Mouse (Mus musculus) urinary bladder, adult 2 months (tissue): ENCODE measurements around the gene Prkca. TPM values are rescaled to one million over a fixed set of nuclear protein-coding genes. Genes with fewer than 3 reads are reported as not detected.

Experiments
- DNase-seq: peaks from one replicate; pipeline ENCODE4 v3.0.0; 2022; ENCODE audit warnings: low spot score
- polyA plus RNA-seq: library from polyadenylated mRNA; depleted of rRNA; stranded (reverse); fragments of >200 nt; gene quantifications from 2 replicates; pipeline ENCODE4 v1.2.3, GENCODE M21; 2012

Prkca gene
- polyA plus RNA-seq, 1 experiment, result 16.4 TPM

DNA sequence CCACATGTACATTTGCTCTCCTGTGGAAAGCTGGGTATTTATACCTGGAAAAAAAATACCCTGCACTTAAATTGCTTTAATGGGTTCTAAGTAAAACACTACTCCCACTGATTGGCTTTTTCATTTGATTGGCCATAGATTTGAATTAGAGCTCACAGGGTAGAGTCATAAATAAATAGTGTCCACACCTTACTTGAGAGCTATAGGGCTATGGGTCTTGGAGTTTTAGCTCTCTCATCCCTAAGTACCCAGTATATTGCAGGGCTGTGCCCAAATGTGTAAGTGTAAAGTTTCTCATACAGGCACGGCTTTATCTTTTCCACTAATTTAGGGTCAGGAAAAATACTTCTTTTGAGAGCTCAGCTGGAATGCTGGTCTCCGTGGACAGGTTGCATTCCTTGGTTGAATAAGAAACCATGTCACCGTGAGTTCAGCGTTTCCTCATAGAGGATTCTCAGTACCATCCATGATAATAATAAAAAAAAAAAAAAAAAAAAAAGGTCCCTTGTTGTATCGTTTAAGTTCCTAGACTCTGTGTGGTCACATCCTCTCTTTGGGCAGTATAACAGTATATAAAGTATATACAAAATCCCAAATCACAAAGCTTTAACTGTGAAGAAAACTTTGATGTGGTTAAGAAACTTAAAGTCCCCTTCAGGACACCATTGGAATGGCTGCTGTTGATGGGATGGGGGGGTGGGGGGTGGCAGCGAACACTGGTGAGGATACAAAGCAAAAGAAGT lies 82.8 kb downstream of the Prkca start:
- no peak for DNase-seq

DNA sequence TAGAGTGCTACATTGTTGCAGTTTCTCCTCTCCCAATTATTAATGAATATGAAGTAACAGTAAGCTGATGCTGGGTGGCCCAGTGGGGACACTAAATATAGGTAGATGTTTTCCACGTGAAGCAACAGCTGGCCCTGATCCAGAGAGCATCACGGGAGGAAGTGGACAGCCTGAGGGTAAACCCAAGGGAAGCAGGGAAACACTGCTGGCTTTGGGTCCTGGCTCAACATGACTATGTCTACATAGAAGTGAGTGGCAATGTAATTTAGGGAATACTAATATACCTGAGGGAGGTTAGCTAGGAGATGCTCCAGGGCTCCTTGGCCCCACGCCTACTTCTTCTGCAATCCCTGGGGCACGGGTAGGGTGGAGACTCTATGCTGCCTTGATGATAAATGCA lies 84.3 kb downstream of the Prkca start:
- no peak for DNase-seq

DNA sequence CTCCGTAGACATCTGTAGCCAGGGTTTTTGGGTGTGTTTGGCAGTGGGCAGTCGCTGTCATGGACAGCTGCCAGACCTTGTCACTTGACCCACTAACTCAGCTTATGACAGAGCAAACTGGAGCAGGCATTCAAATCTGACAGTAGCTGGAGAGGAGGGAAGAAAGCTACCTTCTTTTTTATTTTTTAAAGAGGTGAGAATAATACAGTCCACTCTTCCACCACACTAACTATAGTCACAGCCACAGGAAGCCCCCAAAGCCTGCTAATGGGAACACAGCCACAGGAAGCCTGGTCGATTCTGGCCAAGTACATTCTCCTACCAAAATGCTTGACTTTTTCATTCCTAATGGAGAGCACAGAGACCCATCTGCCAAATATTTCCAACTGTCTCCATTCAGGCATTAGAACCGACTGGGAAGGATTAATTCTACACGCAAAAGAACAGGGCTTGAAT lies 84.9 kb downstream of the Prkca start:
- no peak for DNase-seq

DNA sequence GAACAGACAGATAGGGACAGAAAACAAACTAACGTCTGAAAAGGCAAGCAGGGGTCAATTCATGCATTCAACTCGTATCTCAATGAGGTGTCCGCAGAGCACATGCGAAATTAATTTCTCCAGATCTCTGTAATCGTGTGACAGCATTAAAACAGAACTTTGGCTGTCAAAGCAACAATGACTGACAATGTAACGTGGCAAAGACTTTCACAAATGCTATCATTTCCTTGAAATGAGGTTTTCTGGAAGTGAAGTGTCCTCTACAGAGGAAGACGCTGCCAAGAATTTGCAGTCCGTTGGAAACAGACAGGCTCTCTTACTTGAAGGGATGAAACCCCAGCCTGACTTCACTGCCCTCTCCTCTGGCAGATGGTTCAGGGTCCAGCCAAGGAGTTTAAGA lies 85.8 kb downstream of the Prkca start:
- no peak for DNase-seq

DNA sequence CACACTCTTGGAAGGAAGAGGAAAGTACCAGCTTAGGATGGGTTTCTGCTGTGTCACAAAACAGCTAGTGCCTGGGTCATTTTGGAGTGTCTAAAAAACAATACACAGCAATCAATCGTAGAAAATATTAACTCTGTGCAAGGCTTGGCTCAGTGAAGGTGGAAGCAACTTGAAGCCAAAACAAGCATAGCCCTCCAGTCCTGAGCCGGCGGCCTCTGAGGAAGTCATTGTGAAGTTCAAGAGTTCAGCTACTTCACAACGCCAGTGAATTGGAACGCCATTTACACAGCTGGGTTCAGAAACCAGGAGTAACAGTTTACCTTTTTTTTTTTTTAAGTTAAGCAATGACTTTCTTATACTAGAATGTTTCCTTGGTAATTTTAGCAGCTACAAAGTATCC lies 89.0 kb downstream of the Prkca start:
- DNase-seq, result no peak

DNA sequence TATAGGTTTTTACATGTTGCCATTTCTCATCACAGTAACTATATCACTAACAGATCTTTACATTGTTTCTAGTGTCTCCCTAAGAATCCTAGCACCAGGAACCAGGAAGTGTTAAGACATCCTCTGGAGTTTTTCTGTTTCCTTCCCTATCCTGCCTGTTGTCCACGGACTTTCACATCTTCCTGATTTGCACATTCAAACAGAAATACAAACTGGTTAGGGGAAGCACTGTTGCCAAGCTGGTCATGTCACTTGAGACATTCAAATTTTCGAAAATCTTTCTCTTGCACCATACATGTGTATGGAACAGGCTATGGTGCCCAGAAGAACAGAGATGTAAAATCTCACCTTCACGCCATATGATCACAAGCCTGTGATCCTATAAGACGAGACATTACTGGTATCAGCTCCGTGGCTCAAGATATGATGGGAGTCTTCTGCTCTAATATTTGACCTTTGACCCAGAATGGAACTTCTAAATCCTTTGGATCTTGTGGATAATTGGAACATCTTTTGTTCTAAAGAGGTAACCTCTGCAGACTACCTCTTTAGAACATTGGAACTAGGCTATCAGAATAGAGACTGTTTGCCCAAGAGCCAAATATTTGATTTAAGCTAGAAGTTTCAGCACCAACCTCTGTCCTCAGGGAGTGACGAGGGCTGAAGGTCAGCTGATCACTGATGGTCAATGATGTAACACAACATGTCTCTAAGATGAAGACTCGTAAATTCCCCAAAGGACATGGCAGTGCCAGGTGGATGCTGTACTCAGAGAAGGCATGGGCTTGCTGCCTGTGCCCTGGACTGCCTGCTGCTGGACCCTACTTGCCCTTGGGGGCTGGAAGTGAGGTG lies 91.6 kb downstream of the Prkca start:
- DNase-seq, result no peak

DNA sequence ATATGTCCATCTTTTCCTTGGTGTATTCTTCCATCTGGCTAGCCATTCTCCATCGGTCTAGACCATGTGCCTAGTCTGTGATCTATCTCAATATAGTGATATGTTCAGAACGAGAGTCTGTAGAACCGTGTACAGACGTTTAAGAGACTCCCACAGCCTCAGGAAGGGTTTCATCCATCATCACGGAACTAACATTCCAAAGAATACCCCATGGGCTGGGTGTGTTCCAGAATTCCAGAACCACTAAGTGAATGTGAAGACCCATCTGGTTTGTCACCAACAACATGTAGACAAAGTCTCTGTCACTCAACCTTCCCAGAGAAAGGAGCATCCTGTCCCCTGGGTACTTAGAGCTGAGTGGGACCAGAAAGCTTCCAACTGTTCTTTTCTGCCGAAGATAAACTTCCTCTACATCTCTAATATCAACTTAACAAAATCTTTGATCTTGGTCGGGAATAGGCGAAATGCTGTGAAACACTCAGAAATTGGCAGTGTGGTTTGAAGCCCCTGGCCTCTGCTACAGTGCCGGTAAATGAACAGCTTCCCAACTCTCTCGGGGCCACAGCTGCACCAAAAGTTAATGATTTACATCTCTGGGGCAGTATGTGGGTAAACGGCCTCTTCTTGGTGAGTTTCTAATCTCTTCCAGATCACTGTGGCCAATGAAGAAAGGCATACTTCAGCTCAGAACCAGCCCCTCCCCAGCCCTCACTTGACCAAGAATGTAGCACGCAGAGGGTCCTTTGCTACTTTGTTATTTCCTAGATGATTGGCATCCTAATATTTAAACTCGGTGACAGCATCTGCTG lies 92.7 kb downstream of the Prkca start:
- DNase-seq, result no peak

DNA sequence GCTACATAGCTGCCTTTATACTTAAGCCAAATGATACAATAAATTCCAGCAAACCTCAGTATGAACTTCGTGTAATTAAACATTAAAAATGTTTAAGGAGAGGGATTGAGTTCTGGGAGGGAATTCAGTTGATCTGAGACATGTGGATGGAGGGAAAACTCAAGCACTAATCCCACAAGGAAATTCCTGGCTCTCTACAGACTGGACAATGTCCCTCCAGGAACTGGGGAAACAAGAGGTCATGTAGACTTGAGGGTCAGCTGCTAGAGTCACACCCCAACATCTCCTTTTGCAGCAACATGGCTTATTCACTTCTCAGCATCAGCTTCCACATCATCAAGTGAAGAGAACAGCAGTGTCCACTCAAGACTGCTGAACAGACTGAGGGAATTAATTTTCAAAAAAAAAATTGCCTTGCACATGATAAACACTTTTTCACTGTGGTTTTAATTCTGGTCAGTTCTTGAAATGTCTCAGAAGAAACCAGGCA lies 93.5 kb downstream of the Prkca start:
- no peak for DNase-seq

DNA sequence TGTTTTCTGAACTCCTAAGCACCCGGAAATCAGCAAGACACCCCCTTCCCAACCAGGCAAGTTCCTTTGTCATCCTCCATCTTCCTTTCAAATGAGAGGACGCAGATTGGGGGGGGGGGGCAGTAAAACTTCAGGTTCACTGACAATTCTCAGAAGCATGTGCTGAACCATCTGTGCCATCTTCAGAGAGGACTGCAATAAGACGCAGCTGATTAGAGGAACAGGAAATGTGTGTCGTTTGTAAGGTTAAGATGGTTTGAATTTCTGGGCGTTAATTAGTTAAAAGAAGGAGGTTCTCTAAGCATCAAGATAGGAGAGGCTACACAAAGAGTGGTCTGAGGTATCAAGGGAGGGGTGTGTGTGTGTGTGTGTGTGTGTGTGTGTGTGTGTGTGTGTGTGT lies 94.2 kb downstream of the Prkca start:
- no peak for DNase-seq

DNA sequence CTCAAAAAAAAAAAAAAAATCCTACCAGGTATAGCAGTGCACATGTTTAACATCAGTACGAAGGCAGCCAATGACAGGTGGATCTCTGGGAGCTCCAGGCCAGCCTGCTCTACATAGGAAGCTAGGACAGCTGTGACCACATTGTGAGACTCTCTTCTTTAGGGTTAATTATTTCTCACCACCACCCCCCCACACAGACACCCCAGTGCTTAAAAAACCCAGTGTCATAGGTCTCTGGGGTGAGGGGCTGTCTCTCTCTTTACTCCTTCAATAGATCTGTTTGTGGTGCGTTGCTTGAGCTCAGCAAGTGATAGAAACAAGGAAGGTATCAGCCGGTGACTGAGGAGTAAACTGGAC lies 94.7 kb downstream of the Prkca start:
- DNase-seq, result no peak

DNA sequence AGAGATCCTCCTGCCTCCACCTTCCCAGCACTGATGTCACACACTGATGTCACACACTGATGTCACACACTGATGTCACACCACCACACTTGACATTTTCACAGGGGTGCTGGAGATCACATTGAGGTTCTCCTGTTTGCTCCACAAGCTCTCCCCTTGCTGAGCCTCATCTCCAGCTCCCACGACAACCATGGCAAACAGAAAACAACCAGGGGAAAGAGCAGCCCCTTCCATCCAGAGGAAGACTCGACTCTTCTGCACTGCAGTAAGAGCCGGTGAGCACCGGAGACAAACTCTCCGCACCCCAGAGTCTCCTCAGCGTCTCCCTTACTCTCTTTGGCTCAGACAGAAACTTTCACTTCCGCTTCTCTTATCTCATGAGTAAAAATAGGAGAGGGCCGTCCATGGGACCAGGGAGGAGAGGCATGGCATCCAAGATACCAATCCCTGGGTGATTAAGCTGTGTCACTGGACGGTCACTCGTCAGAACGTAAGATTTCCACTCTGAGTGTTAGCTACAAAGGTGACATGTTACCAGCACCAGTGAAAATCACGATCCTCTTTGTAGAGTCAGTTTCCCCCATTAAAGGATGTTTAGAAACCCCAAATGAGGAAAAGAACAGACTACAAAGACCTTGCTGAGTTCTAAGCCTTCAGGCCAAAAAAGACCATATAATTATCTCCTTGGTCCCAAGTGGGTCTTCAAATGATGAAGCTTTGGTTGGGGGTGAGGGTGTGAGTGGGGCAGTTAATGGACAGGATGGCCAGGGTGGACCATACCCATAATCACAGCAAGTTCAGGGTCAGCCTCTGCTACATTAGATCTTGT lies 95.3 kb downstream of the Prkca start:
- DNase-seq, result no peak

DNA sequence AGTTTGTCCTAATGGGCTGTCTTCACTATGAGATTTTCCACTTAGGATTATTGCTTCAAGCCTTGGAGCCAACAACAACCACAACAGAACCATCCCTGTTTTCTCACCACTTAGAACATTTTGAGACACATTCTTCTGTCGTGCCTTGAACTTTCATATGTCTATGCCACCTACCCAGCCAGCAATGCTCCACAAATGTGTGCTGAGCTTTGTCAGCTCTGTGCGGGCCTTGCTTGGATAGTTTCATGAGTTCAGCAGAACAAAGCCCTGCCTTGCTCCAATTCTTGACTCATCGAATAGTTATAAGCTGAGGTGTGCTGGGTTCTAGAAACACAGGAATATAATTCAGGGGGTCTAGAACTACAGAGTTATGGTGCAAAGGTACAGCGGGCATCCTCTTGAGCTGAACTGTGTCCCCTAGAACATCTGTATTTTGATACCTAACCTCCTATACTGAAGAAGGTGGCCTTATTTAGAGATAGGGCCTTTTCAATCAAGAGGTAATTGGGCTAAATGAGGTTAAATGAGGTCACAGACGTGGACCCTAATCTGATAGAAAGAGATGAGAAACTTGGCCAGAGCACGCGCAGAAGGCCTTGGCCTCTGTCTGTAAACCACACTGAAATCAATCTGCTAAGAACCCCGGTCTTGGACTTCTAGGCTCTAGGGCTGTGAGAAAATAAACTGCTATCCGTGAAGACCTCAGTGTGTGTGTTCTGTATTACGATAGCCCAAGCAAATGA lies 96.4 kb downstream of the Prkca start:
- DNase-seq, result no peak

DNA sequence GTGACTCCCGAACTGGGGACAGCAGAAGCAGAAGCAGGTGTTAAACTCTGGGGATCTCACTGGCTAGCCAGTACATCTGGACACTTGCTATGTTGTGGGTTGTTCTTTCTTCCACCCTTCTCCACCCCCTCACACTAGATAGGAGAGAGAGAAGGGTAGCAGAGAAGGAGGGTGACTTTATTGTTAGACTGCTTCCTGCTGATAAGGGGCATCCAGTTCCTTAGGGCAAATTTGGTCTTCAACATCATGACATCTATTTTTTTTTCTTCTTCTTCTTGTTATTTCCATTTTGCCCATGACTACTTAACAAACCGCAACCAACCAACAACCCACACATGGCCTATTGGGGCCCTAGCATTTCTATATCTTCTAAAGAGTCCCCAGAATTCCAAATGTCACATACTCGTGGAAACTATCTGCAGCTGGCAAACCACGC lies 97.4 kb downstream of the Prkca start:
- no peak for DNase-seq

DNA sequence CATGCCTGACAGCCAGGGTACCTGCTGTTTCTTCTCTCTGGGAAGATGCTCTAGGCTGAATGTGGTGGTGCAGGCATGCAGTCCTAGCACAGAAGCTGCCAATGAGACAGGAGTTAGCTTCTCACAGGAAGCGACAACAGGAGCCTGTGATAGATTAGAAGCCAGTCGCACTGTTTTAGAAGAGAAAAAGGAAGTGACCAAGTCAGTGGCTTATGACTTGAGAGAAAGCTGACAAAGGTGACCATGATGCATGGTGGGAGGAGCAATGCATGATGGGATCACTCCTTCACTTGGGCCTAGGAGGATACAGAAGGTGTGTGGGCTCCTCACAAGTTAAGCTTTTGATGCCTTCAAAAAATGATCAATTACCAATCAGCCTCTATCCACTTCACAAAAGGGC lies 99.5 kb downstream of the Prkca start:
- DNase-seq, result no peak

DNA sequence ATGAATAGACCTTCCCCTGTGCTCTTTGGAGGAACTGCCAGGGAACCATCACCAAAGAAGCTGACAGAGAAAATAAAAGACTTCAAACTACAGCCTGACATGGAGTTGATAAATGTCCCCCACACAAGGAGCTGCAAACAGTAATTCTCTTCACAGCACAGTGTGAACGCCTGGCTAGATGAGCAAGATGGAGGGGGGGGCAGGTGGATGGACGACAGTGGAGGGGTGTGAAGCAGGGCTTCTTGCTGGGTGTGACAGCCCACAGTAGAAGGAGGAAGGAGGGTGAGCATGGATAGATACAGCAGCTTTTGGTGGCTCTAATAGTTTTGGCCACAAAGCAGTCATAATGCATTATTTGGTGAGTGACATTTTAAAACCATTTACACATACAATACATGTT lies 100.1 kb downstream of the Prkca start:
- no peak for DNase-seq

DNA sequence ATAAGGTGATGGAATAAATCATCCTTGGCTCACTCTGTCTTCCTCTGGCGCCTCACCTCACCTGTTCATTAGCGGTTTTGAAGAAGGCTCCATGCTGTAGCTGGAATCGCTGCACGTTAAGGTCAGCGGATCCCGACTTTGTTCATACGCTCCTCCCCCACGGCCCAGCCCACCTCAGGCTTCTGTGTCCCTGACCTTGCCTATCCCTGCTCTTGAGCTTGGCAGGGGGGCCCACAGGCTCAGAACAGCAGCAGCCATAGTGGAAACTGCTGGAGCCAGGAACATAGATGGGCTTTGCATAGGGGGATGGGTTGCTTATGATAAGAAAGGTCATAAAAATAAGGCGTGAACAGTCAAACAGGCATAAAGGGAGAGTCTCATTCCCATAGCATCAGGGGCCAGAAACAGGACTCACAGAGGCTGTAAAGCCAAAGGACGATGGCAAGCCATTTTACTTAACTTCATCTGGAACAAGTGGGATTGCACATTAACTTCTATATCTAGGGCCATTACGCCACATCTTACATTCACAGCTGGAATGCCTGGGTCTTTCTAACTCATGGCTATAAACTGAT lies 102.7 kb downstream of the Prkca start:
- no peak for DNase-seq

DNA sequence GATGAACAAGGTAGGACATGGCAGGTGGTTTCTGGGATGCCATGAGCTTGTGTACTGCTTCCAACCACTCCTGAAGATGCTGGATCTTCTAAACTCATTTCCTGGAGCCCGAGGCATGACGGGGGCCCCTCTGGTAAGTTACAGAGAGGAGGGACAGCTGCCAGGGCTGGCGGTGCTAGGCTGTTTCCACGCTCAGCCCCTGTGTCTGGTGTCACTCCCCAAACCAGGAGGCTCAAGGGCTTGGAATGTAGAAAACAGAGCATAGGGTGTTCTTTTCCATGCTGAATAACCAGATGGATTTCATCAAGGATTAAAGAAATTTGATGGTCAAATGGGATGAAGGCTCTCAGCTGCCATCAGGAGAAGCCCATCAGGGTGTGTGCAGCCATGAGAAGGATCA lies 104.6 kb downstream of the Prkca start:
- DNase-seq, result no peak

DNA sequence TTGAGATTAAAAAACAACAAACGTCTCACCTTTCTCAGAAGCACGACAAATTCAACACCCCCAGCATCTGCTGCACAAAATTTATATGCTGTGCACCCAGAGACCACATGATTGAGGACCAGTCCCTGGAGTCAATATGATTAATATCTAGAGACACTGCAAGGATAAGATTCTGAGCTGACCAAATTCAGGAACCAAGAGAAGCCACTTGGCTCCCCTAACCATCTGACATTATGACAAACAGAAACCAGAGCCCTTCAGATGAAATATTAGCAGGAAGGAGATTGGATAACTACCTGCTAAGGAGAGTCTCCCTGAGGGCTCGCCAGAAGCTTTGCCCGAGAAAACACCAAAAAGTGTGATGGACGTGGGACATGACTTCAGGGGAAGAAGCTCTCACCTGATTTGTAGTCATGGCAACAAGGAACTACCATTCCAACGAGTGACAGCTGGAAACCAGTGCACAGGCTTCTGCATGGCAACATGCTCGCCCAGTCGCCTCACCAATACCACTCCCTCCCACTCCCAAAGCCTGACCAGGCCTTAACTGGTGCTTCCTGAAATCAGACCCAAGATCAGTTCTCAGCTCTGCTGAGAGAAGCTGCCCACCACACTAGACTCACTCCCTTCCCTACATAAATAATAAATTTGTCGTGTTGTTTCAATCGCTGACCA lies 106.8 kb downstream of the Prkca start:
- DNase-seq, result no peak

DNA sequence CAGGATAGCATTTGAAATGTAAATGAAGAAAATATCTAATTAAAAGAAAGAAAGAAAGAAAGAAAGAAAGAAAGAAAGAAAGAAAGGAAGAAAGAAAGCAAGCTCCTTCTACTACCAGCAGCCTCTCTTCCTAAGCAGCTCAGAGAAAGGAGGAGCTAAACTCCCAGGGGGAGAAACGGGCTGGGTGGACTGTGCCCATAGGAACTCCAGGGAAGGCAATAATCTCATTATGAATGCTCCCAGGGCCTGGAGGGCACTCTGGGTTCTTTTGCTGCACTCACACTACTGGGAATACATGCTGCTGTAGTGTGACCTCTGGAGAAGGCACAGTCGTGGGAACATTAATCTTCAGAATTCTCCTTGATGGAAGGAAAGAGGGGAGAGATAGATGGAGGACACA lies 107.5 kb downstream of the Prkca start:
- DNase-seq, result no peak
